Mouse (Mus musculus) stomach, postnatal 0 days (tissue): ENCODE results near the gene Cplx2.

Experiments
- CTCF ChIP-seq: IDR thresholded peaks from 2 replicates; pipeline ENCODE4 v1.5.1; 2016; ENCODE audit warnings: antibody characterized with exemption, low read depth, mild to moderate bottlenecking, moderate library complexity
- EP300 ChIP-seq: optimal IDR thresholded peaks from 2 replicates; pipeline ENCODE3; 2016; ENCODE audit warnings: antibody characterized with exemption

GRCm38 (mm10) chr13:54337058-54337457 lies 34.1 kb upstream of the Cplx2 start:
- TF ChIP-seq CTCF = no peak
- no peak for TF ChIP-seq EP300
